Mouse (Mus musculus): ENCODE results near the gene Cmc1. TPM values are rescaled to one million over a fixed set of nuclear protein-coding genes. Genes with fewer than 3 reads are reported as not detected.
A peak's percentile ranks its signal among the peaks of the same experiment; 100 is the strongest.

Gene Cmc1
- polyA plus RNA-seq, 1 experiment from 2014 or later = 41.5 TPM

- Histone ChIP-seq H3K9ac (ENCODE audit: low read length) (no peak overlapping the region), H3K4me1 (ENCODE audit: control insufficient read depth, insufficient read depth, low read length) (no peaks in the 10 kb centered on the region)
- WGBS = 93% methylated on average over 2 of the region's 2 CpGs
These were observed 49.5 kb downstream of the Cmc1 start for GRCm38 (mm10) chr9:118100484-118100883.

GRCm38 (mm10) chr9:118099395-118099794 lies 50.6 kb downstream of the Cmc1 start:
- H3K4me3 ChIP-seq (ENCODE audit: low read depth, low read length) = no peak overlapping the region
- peak; percentile 70; the same call in 1 of the 2 replicates for ATAC-seq (ENCODE audit: low FRiP score)

More at GRCm38 (mm10) chr9:118100484-118100883, 49.5 kb downstream of the Cmc1 start:
- no peak for ATAC-seq (ENCODE audit: low FRiP score)
- peak; percentile 66 for DNase-seq (ENCODE audit: low spot score, missing footprints)
- Histone ChIP-seq H3K4me2 (no peak overlapping the region), H3K27ac (ENCODE audit: low read depth, low read length) (no peak overlapping the region), H3K27me3 (ENCODE audit: control insufficient read depth, insufficient read depth, low read length) (no peaks in the 10 kb centered on the region), H3K9me3 (ENCODE audit: control insufficient read depth, low read length) (no peaks in the 10 kb centered on the region), H3K4me3 (ENCODE audit: low read depth, low read length) (no peak overlapping the region), H3K36me3 (ENCODE audit: control insufficient read depth, insufficient read depth, low read length) (no peaks in the 10 kb centered on the region)

GRCm38 (mm10) chr9:118083834-118084233 lies 66.1 kb downstream of the Cmc1 start:
- WGBS = 71% methylated on average over 4 of the region's 4 CpGs
- DNase-seq (ENCODE audit: low spot score, missing footprints) = no peak

More at GRCm38 (mm10) chr9:118099395-118099794, 50.6 kb downstream of the Cmc1 start:
- no peaks in the 10 kb centered on the region for H3K9me3 ChIP-seq (ENCODE audit: control insufficient read depth, low read length)
- WGBS = 68% methylated on average over 4 of the region's 4 CpGs
- peak; percentile 88 for DNase-seq (ENCODE audit: low spot score, missing footprints)
- no peak overlapping the region for H3K4me2 ChIP-seq
- H3K27me3 ChIP-seq (ENCODE audit: control insufficient read depth, insufficient read depth, low read length) = no peaks in the 10 kb centered on the region
- H3K36me3 ChIP-seq (ENCODE audit: control insufficient read depth, insufficient read depth, low read length) = no peaks in the 10 kb centered on the region
- no peaks in the 10 kb centered on the region for H3K4me1 ChIP-seq (ENCODE audit: control insufficient read depth, insufficient read depth, low read length)
- no peak overlapping the region for H3K9ac ChIP-seq (ENCODE audit: low read length)
- no peak overlapping the region for H3K27ac ChIP-seq (ENCODE audit: low read depth, low read length)

GRCm38 (mm10) chr9:118082575-118083431 lies 67.2 kb downstream of the Cmc1 start:
- Histone ChIP-seq H3K4me3 (ENCODE audit: low read depth, low read length) (no peak overlapping the region), H3K27ac (ENCODE audit: low read depth, low read length) (no peak overlapping the region), H3K9ac (ENCODE audit: low read length) (0 out of 2 replicates have a peak overlapping the region, but pooled peaks have one; percentile 0), H3K4me1 (ENCODE audit: control insufficient read depth, insufficient read depth, low read length) (no peaks in the 10 kb centered on the region), H3K36me3 (ENCODE audit: control insufficient read depth, insufficient read depth, low read length) (no peaks in the 10 kb centered on the region), H3K27me3 (ENCODE audit: control insufficient read depth, insufficient read depth, low read length) (no peaks in the 10 kb centered on the region), H3K9me3 (ENCODE audit: control insufficient read depth, low read length) (no peaks in the 10 kb centered on the region), H3K4me2 (peak overlapping the region; percentile 1; the same call in 1 of the 2 replicates)
- WGBS = 48% methylated on average over 22 of the region's 22 CpGs
- ATAC-seq (ENCODE audit: low FRiP score) (no peak), DNase-seq (ENCODE audit: low spot score, missing footprints) (no peak)

More at GRCm38 (mm10) chr9:118083834-118084233, 66.1 kb downstream of the Cmc1 start:
- no peak overlapping the region for H3K9ac ChIP-seq (ENCODE audit: low read length)
- no peak overlapping the region for H3K4me2 ChIP-seq
- no peaks in the 10 kb centered on the region for H3K36me3 ChIP-seq (ENCODE audit: control insufficient read depth, insufficient read depth, low read length)
- H3K4me1 ChIP-seq (ENCODE audit: control insufficient read depth, insufficient read depth, low read length) = no peaks in the 10 kb centered on the region
- no peaks in the 10 kb centered on the region for H3K9me3 ChIP-seq (ENCODE audit: control insufficient read depth, low read length)
- H3K27ac ChIP-seq (ENCODE audit: low read depth, low read length) = no peak overlapping the region
- H3K4me3 ChIP-seq (ENCODE audit: low read depth, low read length) = no peak overlapping the region
- no peaks in the 10 kb centered on the region for H3K27me3 ChIP-seq (ENCODE audit: control insufficient read depth, insufficient read depth, low read length)
- ATAC-seq (ENCODE audit: low FRiP score) = no peak

- ATAC-seq (ENCODE audit: low FRiP score) (no peak), DNase-seq (ENCODE audit: low spot score, missing footprints) (no peak)
- H3K4me2 ChIP-seq = no peak overlapping the region
- no peak overlapping the region for H3K4me3 ChIP-seq (ENCODE audit: low read depth, low read length)
- whole genome bisulfite sequencing = 93% methylated on average over 3 of the region's 3 CpGs
- H3K4me1 ChIP-seq (ENCODE audit: control insufficient read depth, insufficient read depth, low read length) = no peaks in the 10 kb centered on the region
- H3K9ac ChIP-seq (ENCODE audit: low read length) = no peak overlapping the region
- no peaks in the 10 kb centered on the region for H3K27me3 ChIP-seq (ENCODE audit: control insufficient read depth, insufficient read depth, low read length)
- H3K9me3 ChIP-seq (ENCODE audit: control insufficient read depth, low read length) = no peaks in the 10 kb centered on the region
- H3K36me3 ChIP-seq (ENCODE audit: control insufficient read depth, insufficient read depth, low read length) = 0 out of 2 replicates have a peak, but pooled peaks cover 2% of the 10 kb centered on the region
- H3K27ac ChIP-seq (ENCODE audit: low read depth, low read length) = no peak overlapping the region
These were observed 76.6 kb downstream of the Cmc1 start for GRCm38 (mm10) chr9:118073358-118073757.

- Histone ChIP-seq H3K36me3 (ENCODE audit: control insufficient read depth, insufficient read depth, low read length) (0 out of 2 replicates have a peak, but pooled peaks cover 2% of the 10 kb centered on the region), H3K4me1 (ENCODE audit: control insufficient read depth, insufficient read depth, low read length) (no peaks in the 10 kb centered on the region), H3K4me2 (no peak overlapping the region), H3K9ac (ENCODE audit: low read length) (no peak overlapping the region), H3K27me3 (ENCODE audit: control insufficient read depth, insufficient read depth, low read length) (no peaks in the 10 kb centered on the region), H3K4me3 (ENCODE audit: low read depth, low read length) (no peak overlapping the region), H3K9me3 (ENCODE audit: control insufficient read depth, low read length) (no peaks in the 10 kb centered on the region), H3K27ac (ENCODE audit: low read depth, low read length) (no peak overlapping the region)
- no peak for ATAC-seq (ENCODE audit: low FRiP score)
- DNase-seq (ENCODE audit: low spot score, missing footprints) = no peak
- 82% methylated on average over 5 of the region's 5 CpGs for WGBS
These were observed 77.9 kb downstream of the Cmc1 start for GRCm38 (mm10) chr9:118072101-118072500.

GRCm38 (mm10) chr9:118071337-118071736 lies 78.6 kb downstream of the Cmc1 start:
- WGBS = 81% methylated on average over 3 of the region's 3 CpGs
- ATAC-seq (ENCODE audit: low FRiP score) = no peak

GRCm38 (mm10) chr9:118070442-118070841 lies 79.5 kb downstream of the Cmc1 start:
- ATAC-seq (ENCODE audit: low FRiP score) (no peak), DNase-seq (ENCODE audit: low spot score, missing footprints) (no peak)
- Histone ChIP-seq H3K27ac (ENCODE audit: low read depth, low read length) (no peak overlapping the region), H3K4me2 (no peak overlapping the region), H3K4me1 (ENCODE audit: control insufficient read depth, insufficient read depth, low read length) (no peaks in the 10 kb centered on the region), H3K9me3 (ENCODE audit: control insufficient read depth, low read length) (no peaks in the 10 kb centered on the region), H3K4me3 (ENCODE audit: low read depth, low read length) (no peak overlapping the region), H3K36me3 (ENCODE audit: control insufficient read depth, insufficient read depth, low read length) (0 out of 2 replicates have a peak, but pooled peaks cover 2% of the 10 kb centered on the region), H3K27me3 (ENCODE audit: control insufficient read depth, insufficient read depth, low read length) (no peaks in the 10 kb centered on the region), H3K9ac (ENCODE audit: low read length) (no peak overlapping the region)
- 95% methylated on average over 6 of the region's 6 CpGs for WGBS

More at GRCm38 (mm10) chr9:118071337-118071736, 78.6 kb downstream of the Cmc1 start:
- Histone ChIP-seq H3K27ac (ENCODE audit: low read depth, low read length) (no peak overlapping the region), H3K4me1 (ENCODE audit: control insufficient read depth, insufficient read depth, low read length) (no peaks in the 10 kb centered on the region), H3K9me3 (ENCODE audit: control insufficient read depth, low read length) (no peaks in the 10 kb centered on the region), H3K9ac (ENCODE audit: low read length) (no peak overlapping the region), H3K36me3 (ENCODE audit: control insufficient read depth, insufficient read depth, low read length) (0 out of 2 replicates have a peak, but pooled peaks cover 2% of the 10 kb centered on the region), H3K27me3 (ENCODE audit: control insufficient read depth, insufficient read depth, low read length) (no peaks in the 10 kb centered on the region), H3K4me2 (no peak overlapping the region), H3K4me3 (ENCODE audit: low read depth, low read length) (no peak overlapping the region)
- no peak for DNase-seq (ENCODE audit: low spot score, missing footprints)

- Histone ChIP-seq H3K4me3 (ENCODE audit: low read depth, low read length) (no peak overlapping the region), H3K27ac (ENCODE audit: low read depth, low read length) (no peak overlapping the region), H3K9ac (ENCODE audit: low read length) (no peak overlapping the region), H3K27me3 (ENCODE audit: control insufficient read depth, insufficient read depth, low read length) (no peaks in the 10 kb centered on the region), H3K4me1 (ENCODE audit: control insufficient read depth, insufficient read depth, low read length) (no peaks in the 10 kb centered on the region), H3K36me3 (ENCODE audit: control insufficient read depth, insufficient read depth, low read length) (no peaks in the 10 kb centered on the region; the same call in 1 of the 2 replicates), H3K9me3 (ENCODE audit: control insufficient read depth, low read length) (no peaks in the 10 kb centered on the region), H3K4me2 (no peak overlapping the region)
- WGBS = 95% methylated on average over 3 of the region's 3 CpGs
- no peak for DNase-seq (ENCODE audit: low spot score, missing footprints)
- no peak for ATAC-seq (ENCODE audit: low FRiP score)
These were observed 90.9 kb downstream of the Cmc1 start for GRCm38 (mm10) chr9:118059101-118059500.

Data from midbrain, embryonic 11.5 days (tissue).